Mouse (Mus musculus) embryonic stem cell, embryonic (primary cell): Measurements from ENCODE around the gene Gucy1b2.

Source experiments
- CTCF ChIA-PET, 4 experiments: fragments of 300-600 bp in 2 of 4; fragments of 350-600 bp in 2 of 4; sonication (Branson Sonifier 250); formaldehyde crosslinking; loops; one replicate each; lab custom pipeline; 2022; ENCODE audit warnings: inconsistent platforms in 2 of 4; lab: Charles Lee
- POLR2A ChIA-PET, 4 experiments: fragments of 300-600 bp in 2 of 4; fragments of 350-600 bp in 2 of 4; sonication (Branson Sonifier 250); formaldehyde crosslinking; loops; one replicate each; lab custom pipeline; 2022; ENCODE audit warnings: antibody characterized with exemption in 4 of 4, inconsistent platforms in 1 of 4; lab: Charles Lee

Gene Gucy1b2

DNA sequence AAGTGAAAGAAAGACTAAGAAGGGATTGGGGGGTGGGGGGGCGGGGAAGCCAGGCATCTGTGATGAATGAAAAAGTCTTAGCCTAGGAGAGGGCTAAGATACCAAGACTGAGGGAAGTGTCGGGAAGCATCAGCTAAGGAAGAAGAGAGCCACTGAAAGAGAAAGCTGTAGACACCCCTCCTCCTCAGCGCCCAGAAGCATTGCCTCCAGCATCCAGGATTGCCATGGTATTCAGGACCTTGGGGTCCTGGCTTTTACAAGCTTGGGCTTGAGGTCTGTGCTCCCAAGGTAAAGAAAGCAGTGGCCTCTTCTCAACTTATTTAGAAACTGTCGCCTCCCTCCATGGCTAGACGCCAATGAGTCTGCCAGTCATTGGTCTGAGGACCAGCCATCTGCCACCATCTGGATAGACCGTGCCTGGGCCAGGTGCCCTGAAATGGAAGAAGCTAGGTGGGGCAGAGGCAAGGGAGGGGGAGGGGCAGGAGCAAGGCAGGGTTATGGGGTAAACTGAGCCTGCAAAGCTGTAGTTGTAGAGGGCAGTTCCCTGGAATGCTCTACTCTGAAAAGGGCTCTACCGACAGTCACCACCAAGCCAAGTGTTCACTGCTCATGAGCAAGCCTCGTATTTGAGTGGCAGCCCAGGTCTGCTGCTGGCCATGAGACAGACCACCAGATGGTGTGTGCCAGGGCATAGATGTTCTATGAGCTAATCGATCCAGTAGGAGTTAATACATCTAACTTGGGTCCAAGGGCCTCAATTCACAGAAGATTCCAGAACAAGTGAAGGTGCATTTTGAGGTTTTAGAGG lies 66.2 kb downstream of the Gucy1b2 start:
- CTCF ChIA-PET = interaction anchor here in 2 of 4 experiments (0.6 to 1.0 kb wide), 3 partner anchors 53 to 688 kb away, joined by 3 to 4 read pairs (median 4); no protein-coding TSS in a partner anchor
- POLR2A ChIA-PET = no interaction called here

DNA sequence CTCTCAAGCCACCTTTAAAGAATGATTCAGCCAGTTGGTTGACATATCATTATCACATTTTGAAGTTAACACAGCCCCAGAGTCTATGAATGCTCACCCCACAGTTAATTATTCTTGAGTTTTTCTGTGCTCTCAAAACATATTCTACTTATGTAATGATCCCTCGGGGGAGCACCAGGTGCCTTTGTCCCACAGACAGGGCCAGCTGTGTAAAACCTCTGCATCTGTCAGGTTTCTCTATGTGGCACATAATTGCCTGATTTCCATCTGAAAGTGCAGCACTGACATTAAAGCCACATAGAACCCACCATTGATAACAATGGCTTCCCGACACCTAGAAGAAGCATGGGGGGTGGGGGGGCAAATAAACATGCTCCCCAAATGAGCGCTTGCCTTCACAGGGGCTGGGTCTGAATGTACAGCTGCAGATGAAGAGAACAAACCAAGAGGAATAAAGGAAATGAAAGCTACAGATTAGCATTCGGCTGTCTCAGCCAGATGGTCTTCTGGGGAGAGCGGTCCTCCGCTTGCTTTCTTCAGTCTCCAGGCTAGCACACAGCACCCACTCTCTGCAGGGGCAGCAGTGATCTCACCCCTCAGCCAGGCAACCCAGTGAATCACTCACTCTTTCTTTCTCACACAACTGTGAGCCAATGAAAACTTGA lies 66.9 kb downstream of the Gucy1b2 start:
- POLR2A ChIA-PET = no interaction called here
- CTCF ChIA-PET = interaction anchor here in 3 of 4 experiments (0.6 to 1.0 kb wide), 3 partner anchors 104 to 689 kb away, joined by 3 to 4 read pairs (median 4); no protein-coding TSS in a partner anchor

DNA sequence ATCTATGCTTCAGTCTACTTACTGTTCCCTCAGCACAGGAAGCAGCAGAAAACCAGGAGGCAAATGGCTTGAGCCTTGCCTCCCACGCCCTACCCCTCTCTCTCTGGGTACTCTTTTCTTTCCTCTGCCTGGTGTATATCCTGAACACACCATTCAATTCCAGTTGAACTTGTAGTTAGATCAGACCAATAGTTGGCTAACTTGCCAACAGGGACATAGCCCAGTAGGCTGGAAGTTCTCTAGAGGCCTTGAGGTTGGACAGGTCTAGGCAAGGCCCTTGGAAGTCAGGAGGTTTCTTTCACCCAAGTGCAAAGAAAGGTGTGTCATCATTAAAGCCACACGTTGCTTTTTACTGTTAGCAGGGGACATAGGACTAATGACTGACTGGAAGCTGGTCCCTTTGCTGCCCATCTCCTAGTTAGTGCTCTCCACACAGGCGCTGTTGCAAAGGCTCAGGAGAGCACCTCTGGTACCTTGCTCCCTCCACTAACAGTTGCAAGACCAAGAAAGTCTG lies 72.2 kb downstream of the Gucy1b2 start:
- POLR2A ChIA-PET = no interaction called here

DNA sequence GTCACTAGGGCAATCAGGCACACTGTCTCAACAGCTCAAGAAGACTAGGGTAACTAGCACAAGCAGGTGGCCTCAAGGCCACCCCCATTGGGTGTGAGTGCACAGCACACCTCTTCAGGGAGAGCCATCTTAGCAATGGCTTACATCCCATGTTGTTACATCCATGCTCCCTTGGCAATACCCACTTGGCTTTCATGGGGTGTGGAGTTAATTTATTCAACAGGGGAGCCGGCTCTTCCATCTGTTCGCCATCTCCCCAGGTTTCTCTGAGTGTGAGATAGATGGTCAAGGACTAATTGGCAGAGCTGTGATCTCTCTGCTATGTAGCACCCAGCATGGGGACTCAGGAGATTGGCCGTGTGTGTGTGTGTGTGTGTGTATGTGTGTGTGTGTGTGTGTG lies 73.0 kb downstream of the Gucy1b2 start:
- CTCF ChIA-PET = no interaction called here
- POLR2A ChIA-PET = interaction anchor here in 2 of 4 experiments (0.6 to 1.4 kb wide), 2 partner anchors 13 to 702 kb away, joined by 3 read pairs; no protein-coding TSS in a partner anchor

More for the DNA sequence above, 72.2 kb downstream of the Gucy1b2 start:
- CTCF ChIA-PET = no interaction called here

DNA sequence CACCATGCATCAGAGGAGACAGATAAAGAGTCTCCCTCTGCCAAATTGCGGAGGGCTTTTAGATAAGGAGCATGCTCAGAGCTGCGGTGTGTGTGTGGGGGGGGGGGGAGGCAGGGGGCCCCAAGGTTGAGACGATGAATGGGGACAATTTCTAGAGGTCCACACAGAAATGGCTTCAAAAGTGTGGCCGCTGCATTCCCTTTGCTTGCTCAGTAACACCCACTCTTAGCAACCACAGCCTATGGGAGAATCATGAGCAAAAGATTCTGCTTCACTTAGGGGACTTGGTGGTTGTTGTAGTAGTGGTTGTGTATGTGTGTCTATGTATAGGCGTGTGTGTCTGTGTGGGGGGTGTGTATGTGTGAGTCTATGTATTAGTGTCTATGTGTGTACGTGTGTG lies 75.5 kb downstream of the Gucy1b2 start:
- ChIA-PET POLR2A (interaction anchor here in 3 of 4 experiments (0.5 to 1.8 kb wide), 8 partner anchors 30 to 783 kb away, joined by 3 to 10 read pairs (median 7); partner anchors contain the start of gene Dleu7 (in 1 of the 3)), CTCF (no interaction called here)

DNA sequence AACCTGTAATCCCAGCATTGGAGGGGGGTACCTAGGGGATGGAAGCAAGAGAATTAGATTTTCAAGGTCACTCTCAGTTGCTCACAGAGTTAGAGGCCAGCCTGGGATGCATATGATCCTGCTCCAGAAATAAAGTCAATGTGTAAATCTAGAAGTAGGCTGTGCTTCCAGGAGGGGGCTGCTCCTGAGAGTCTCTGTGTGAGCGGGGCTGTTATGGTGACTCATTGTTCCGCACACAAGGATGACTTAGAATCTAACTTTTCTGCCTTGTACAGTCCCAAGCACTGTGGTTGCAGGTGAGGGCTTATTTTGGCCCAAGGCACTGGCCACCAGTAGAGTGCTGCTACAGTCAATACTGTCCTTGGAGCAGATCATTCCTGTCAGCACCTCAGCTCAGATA lies 76.7 kb downstream of the Gucy1b2 start:
- ChIA-PET POLR2A (interaction anchor here in 3 of 4 experiments (0.9 to 1.8 kb wide), 7 partner anchors 14 to 47 kb away, joined by 3 to 10 read pairs (median 7); no protein-coding TSS in a partner anchor), CTCF (no interaction called here)

DNA sequence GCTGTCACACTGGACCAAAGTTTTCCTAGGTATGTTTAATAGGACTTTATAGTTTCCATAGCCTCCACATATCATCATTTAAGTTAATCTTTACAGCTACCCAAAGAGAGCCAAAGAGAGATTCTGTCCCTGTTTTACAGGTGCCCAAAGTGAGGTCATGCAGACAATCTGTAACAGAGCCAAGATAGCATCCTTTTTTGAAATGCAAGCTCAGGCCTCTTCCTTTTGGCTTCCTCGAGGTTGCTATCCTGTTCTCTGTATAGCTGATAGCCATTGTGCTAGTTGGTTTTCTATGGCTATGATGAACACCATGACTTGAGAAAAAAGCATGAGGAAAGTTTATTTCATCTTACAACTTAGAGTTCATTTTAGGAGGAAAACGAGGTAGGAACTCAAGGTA lies 80.0 kb downstream of the Gucy1b2 start:
- POLR2A ChIA-PET = interaction anchor here in 2 of 4 experiments (0.8 to 1.1 kb wide), 2 partner anchors 25 to 43 kb away, joined by 3 read pairs; no protein-coding TSS in a partner anchor

DNA sequence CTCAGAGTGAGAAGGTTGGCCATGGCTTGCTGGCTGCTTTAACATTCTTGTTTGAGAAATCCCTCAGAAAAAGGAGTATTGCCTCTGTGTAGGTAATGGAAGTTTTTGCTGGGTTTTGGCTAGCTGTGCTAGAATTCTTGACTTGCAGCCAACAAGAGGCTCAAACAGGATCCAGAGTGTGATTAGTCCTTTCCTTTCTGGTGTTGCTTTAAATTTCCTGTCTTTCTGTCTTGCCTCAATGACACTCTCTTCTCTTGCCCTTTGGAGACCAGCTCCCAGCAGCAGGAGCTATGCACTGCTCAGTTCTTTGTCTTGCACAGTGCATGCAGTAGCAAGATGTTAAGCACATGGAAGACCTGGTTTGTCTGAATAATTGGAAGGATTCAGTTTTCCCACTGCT lies 80.4 kb downstream of the Gucy1b2 start:
- POLR2A ChIA-PET = interaction anchor here in 1 of 4 experiments (1.1 kb wide), 1 partner anchor 42 kb away, joined by 3 read pairs; no protein-coding TSS in a partner anchor

More for the DNA sequence above, 80.0 kb downstream of the Gucy1b2 start:
- CTCF ChIA-PET = interaction anchor here in 1 of 4 experiments (1.0 kb wide), 1 partner anchor 8 kb away, joined by 3 read pairs; no protein-coding TSS in a partner anchor

DNA sequence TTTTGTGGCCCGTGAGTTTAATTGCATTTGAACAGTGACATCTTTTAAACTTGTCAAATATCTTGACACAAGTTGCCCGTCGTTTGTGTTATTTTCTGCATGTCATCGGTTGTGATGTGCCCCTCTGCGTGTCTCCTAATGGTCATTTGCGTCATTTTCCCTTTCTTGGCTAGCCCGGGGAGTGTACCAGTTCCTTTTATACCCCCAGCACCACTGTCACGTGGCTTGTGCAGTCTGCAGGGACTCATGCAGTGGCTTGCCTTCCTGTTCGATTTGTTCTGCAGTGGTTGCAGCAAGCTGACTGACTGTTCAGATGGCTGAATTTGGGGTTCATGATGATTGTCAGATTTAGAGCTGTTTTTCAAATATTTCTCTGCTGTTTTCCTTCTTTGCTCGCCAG lies 82.1 kb downstream of the Gucy1b2 start:
- CTCF ChIA-PET = no interaction called here
- POLR2A ChIA-PET = no interaction called here

More for the DNA sequence above, 80.4 kb downstream of the Gucy1b2 start:
- CTCF ChIA-PET = interaction anchor here in 1 of 4 experiments (1.0 kb wide), 1 partner anchor 8 kb away, joined by 3 read pairs; no protein-coding TSS in a partner anchor

DNA sequence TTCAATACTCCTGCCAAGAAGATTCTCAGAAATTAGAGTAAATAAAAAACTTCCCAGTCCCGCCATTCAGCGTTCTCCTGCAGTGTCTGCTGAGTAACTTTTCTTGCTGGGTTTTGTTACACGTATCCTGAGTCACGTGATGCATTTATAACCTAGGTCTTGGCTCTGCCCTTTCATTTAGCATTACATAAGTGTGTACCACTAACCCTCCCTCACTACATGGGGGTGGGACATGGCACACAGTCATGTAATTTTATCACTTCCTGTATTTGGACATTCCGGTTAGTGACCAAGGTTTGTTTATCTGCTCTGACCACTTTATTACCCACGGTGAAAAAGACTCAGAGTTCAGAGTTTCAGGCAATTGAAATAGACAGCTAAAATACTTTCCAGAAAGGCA lies 85.3 kb downstream of the Gucy1b2 start:
- ChIA-PET CTCF (no interaction called here), POLR2A (interaction anchor here in 1 of 4 experiments (0.6 kb wide), 1 partner anchor 390 kb away, joined by 7 read pairs; the partner anchor contains the start of gene Ints6)

DNA sequence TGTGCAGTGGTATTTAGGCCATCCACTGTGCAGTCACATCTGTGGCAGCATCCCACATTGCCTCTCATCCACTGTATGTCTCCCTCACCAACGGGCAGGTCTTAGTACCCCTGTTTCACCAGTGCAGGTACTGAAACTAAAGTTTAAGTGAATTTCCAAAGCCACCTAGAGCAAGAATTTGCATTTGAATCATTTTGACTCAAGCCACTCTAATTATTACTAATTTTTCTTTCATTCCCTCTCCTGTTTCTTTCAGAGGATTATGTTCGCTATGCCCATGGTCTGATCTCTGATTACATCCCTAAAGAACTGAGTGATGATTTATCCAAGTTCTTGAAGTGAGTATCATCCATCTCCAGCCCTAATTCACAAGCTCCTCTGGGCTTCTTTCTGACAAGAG lies 92.3 kb downstream of the Gucy1b2 start:
- ChIA-PET POLR2A (interaction anchor here in 2 of 4 experiments (0.9 to 1.6 kb wide), 4 partner anchors 8 to 30 kb away, joined by 3 to 5 read pairs (median 3); no protein-coding TSS in a partner anchor), CTCF (no interaction called here)

DNA sequence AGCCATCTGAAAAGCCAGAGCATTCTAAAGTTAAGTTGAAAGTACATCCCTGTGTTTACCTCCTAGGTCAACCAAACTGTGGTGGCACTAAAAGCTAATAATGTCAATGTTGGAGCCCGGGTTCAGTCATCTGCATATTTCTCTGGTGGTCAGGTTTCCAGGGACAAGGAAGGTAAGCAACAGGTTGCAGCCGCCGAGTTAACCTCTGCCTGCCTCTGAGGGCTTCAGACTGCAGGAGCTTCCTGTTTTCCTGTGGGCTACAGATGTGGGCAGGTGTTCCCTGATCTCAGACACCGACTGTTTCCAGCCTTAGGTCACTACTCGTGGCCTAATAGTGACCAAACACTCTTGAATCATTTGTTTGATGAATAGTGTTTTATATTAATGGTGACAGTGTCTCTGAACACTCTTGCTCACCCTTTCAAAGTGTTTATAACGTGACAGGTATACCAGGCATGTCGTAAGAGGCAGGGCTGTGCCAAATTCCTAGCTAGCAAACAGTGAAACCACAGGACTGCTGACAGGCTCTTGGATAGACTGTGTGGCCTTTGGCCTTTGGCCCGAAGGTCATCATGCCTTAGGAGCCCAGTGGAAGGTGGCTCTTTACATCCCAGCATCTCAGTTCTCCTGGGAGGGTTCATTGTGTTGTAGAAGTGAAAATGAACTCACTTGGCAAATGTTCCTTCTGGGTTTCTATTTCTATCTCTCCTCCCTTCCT lies 94.7 kb downstream of the Gucy1b2 start:
- ChIA-PET POLR2A (interaction anchor here in 2 of 4 experiments (0.6 to 3.7 kb wide), 4 partner anchors 11 to 159 kb away, joined by 6 to 25 read pairs (median 8); no protein-coding TSS in a partner anchor), CTCF (no interaction called here)

DNA sequence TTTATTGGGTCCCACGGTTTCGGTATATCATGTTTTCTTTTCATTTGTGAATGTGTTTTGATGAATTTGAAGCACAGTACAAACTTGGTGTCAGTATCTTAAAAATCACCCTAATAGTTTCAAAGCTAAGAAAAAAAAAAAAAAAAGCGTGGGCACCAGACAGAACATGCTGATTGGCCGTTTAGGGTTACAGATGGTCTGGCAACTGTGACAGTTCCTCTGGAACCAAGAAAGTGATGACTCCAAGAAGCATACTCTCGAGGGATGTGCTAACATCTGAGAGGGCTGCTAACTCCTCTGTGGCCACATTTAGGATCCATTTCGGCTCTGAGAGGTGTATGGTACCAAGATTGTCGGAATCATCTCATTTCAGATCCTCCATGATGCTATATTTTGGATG lies 100.9 kb downstream of the Gucy1b2 start:
- ChIA-PET CTCF (no interaction called here), POLR2A (interaction anchor here in 3 of 4 experiments (0.5 to 1.6 kb wide), 8 partner anchors 8 to 965 kb away, joined by 3 to 5 read pairs (median 3); no protein-coding TSS in a partner anchor)

DNA sequence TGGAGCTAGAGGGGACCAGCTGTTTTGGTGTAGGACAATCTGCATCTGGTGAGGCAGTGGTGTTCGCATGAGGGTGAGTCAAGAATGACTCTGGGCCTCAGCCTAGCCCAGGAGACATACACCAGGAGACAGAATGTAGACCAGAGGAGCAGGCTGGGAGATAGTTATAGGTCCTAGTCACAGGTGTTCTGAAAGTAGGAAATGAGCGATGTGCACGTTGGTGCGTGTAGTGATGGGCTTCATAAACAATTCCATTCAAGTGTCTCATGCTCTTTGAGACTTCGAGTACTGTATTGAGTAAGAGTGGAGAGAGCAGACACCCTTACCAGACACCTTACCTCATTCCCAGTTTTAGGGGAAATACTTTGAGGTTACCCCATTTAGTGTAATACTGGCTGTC lies 102.3 kb downstream of the Gucy1b2 start:
- POLR2A ChIA-PET = interaction anchor here in 2 of 4 experiments (1.0 to 8.6 kb wide), 6 partner anchors 9 to 22 kb away, joined by 3 to 164 read pairs (median 4); no protein-coding TSS in a partner anchor
- CTCF ChIA-PET = interaction anchor here in 2 of 4 experiments (0.6 to 0.8 kb wide), 2 partner anchors 1037 to 1554 kb away, joined by 3 to 4 read pairs; no protein-coding TSS in a partner anchor

DNA sequence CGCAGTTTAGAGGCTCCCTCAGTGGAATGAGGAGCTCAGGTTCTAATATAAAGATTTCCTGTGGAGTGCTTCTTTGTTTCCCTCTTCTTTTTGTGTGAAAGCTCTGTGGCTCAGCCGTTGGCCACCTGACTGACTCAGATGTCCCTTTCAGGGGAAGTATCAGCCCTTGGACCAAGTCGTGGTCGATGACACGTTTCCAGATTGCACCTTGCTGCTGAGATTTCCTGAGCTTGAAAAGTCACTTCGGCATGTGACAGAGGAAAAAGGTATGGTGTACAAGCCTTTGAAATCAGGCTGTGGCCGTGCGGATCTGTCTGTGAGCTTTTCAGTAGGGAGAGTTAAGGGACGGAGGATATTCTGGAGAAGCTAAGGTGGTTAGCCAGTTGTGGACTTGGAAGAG lies 102.7 kb downstream of the Gucy1b2 start:
- POLR2A ChIA-PET = interaction anchor here in 2 of 4 experiments (1.0 to 8.6 kb wide), 6 partner anchors 9 to 21 kb away, joined by 3 to 164 read pairs (median 4); no protein-coding TSS in a partner anchor

DNA sequence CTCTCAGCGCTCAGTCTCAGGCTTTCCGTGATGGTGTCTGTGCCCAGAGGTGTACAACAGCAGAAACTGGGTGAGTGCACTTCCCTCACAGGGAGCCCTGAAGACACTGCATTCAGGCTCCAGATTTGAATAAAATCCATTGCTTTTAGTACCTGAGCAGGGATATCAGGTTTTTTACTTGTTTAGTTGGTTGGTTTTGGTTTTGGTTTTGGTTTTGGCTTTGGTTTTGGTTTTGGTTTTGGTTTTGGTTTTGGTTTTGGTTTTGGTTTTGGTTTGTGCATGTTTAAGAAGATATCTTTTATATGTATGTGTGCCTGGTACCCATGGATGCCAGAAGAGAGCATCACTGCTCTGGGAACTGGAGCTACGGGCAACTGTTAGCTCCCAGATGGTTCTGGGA lies 105.2 kb downstream of the Gucy1b2 start:
- POLR2A ChIA-PET = interaction anchor here in 3 of 4 experiments (0.6 to 15.1 kb wide), 18 partner anchors 9 to 753 kb away, joined by 3 to 283 read pairs (median 4); partner anchors contain the start of genes Dleu7 (in 1 of the 3), Ints6 (in 1 of the 3), Rnaseh2b (in 1 of the 3) and Trim13 (in 1 of the 3)
- CTCF ChIA-PET = interaction anchor here in 2 of 4 experiments (1.0 to 1.9 kb wide), 3 partner anchors 8 to 17 kb away, joined by 3 to 8 read pairs (median 6); no protein-coding TSS in a partner anchor

More for the DNA sequence above, 102.7 kb downstream of the Gucy1b2 start:
- CTCF ChIA-PET = interaction anchor here in 2 of 4 experiments (0.6 to 0.8 kb wide), 2 partner anchors 1036 to 1553 kb away, joined by 3 to 4 read pairs; no protein-coding TSS in a partner anchor

DNA sequence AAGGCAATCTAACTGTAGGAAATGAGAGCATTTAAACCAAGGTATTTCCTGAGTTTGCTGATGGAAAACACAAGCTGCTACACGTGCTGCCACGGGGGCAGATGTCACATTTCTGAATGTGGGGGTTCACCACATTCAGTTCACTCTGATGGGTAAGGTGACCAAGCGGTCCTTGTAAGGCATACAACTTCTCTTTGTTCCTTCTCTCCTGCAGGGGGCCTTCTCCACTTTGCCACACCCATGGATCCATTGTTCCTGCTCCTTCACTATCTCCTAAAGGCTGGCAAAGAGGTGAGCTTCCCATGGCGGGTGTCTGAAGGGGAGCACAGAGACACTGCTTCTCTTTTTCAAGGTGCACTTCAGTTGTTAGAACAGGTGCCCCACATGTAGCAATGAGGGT lies 105.9 kb downstream of the Gucy1b2 start:
- ChIA-PET CTCF (interaction anchor here in 3 of 4 experiments (0.9 to 1.9 kb wide), 4 partner anchors 9 to 16 kb away, joined by 3 to 8 read pairs (median 4); no protein-coding TSS in a partner anchor), POLR2A (interaction anchor here in 3 of 4 experiments (0.6 to 15.1 kb wide), 19 partner anchors 10 to 1342 kb away, joined by 3 to 283 read pairs (median 4); partner anchors contain the start of genes Dleu7 (in 2 of the 3), Ints6 (in 2 of the 3), Rnaseh2b (in 1 of the 3) and Trim13 (in 1 of the 3))
